Mouse (Mus musculus): Measurements from ENCODE around the gene Pik3ip1. TPM values are rescaled to one million over a fixed set of nuclear protein-coding genes. Genes with fewer than 3 reads are reported as not detected.

Gene Pik3ip1
- polyA plus RNA-seq, 1 experiment: 0.71 TPM

- H3K79me3 ChIP-seq (ENCODE audit: low read depth): no peaks in the 10 kb centered on the region
- H3K36me3 ChIP-seq (ENCODE audit: control insufficient read depth, insufficient read depth): no peaks in the 10 kb centered on the region
- H3K4me3 ChIP-seq (ENCODE audit: insufficient read depth, poor library complexity, severe bottlenecking): peak overlapping the region; percentile 22
- no peak overlapping the region for H3ac ChIP-seq (ENCODE audit: control insufficient read depth, insufficient read length, low read depth)
- no peaks in the 10 kb centered on the region for H3K27me3 ChIP-seq (ENCODE audit: control insufficient read depth, insufficient read depth, insufficient read length)
- no peaks in the 10 kb centered on the region for H3K79me2 ChIP-seq (ENCODE audit: control insufficient read depth, insufficient read depth)
- no peak for TF ChIP-seq FOSL1 (IDR thresholded peaks at IDR 0.05; ENCODE audit: insufficient read depth, low read length, poor library complexity, severe bottlenecking)
- no peak for TF ChIP-seq MYOD1 (IDR thresholded peaks at IDR 0.05; ENCODE audit: control insufficient read depth, insufficient read length, low read depth)
- no peak for TF ChIP-seq MYOG (IDR thresholded peaks at IDR 0.05; ENCODE audit: control insufficient read depth, extremely low read depth, insufficient read length)
Observed at GRCm38 (mm10) chr11:3330991-3331750, 970 bp downstream of the Pik3ip1 start.

DNA sequence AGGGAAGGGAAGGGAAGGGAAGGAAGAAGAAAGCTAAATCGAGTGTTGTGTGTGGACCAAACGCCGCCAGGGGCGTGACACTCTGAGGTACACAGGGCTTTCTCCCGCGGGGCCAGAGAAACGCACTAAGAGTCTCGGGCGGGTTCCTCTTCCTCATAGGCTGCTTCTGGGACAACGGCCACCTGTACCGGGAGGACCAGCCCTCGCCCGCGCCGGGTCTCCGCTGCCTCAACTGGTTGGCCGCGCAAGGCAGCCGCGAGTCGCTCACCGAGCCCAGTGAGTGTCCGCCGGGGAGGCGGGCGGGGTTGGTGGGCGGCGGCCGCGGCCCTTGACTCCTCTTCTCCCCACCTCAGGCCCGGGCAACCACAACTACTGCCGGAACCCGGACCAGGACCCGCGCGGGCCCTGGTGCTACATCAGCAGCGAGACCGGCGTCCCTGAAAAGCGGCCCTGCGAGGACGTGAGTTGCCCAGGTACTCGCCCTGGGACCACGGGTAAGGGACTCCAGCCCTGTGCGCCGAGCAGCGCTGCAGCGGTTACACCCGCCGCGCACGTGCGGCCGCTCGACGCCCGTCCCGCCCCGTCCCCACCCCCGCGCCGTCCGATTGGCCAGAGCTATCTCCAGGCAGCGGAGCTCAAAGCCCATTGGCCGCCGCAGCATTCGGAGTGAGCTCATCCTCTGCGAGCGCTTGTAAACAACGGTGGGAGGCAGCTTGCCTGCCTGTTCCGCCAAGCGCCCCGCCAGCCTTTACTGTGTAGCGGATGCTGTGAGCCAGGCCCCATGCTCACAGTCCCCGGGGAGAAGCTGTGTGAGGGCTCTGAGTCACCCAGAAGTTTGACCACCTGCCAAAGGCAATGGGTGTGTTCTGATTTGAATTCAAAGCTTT lies 1.8 kb downstream of the Pik3ip1 start:
- no peaks in the 10 kb centered on the region for H3K79me2 ChIP-seq (ENCODE audit: control insufficient read depth, insufficient read depth)
- no peak for TF ChIP-seq USF1 (IDR thresholded peaks at IDR 0.05; ENCODE audit: low read depth)
- TF ChIP-seq MAX (IDR thresholded peaks at IDR 0.05): peak; percentile 98
- peak; percentile 64 for TF ChIP-seq FOSL1 (IDR thresholded peaks at IDR 0.05; ENCODE audit: insufficient read depth, low read length, poor library complexity, severe bottlenecking)
- TF ChIP-seq CTCF (IDR thresholded peaks at IDR 0.05; ENCODE audit: control insufficient read depth, insufficient read depth, insufficient read length): no peak
- TF ChIP-seq CEBPB (IDR thresholded peaks at IDR 0.05; ENCODE audit: low read depth): no peak
- H3ac ChIP-seq (ENCODE audit: control insufficient read depth, insufficient read length, low read depth): peak overlapping the region; percentile 70
- no peaks in the 10 kb centered on the region for H3K36me3 ChIP-seq (ENCODE audit: control insufficient read depth, insufficient read depth)
- H3K27me3 ChIP-seq (ENCODE audit: control insufficient read depth, insufficient read depth, insufficient read length): no peaks in the 10 kb centered on the region
- no peaks in the 10 kb centered on the region for H3K79me3 ChIP-seq (ENCODE audit: low read depth)
- H3K4me3 ChIP-seq (ENCODE audit: insufficient read depth, poor library complexity, severe bottlenecking): peak overlapping the region; percentile 22

GRCm38 (mm10) chr11:3333111-3333695 lies 3.0 kb downstream of the Pik3ip1 start:
- H3K27me3 ChIP-seq (ENCODE audit: control insufficient read depth, insufficient read depth, insufficient read length): no peaks in the 10 kb centered on the region
- H3K36me3 ChIP-seq (ENCODE audit: control insufficient read depth, insufficient read depth): no peaks in the 10 kb centered on the region
- no peaks in the 10 kb centered on the region for H3K79me2 ChIP-seq (ENCODE audit: control insufficient read depth, insufficient read depth)
- TF ChIP-seq USF1 (IDR thresholded peaks at IDR 0.05; ENCODE audit: low read depth) (no peak), FOSL1 (IDR thresholded peaks at IDR 0.05; ENCODE audit: insufficient read depth, low read length, poor library complexity, severe bottlenecking) (no peak), MYOG (IDR thresholded peaks at IDR 0.05; ENCODE audit: control insufficient read depth, extremely low read depth, insufficient read length) (no peak), CEBPB (IDR thresholded peaks at IDR 0.05; ENCODE audit: low read depth) (no peak), MAX (IDR thresholded peaks at IDR 0.05) (no peak), CTCF (IDR thresholded peaks at IDR 0.05; ENCODE audit: control insufficient read depth, insufficient read depth, insufficient read length) (no peak), MYOD1 (IDR thresholded peaks at IDR 0.05; ENCODE audit: control insufficient read depth, insufficient read length, low read depth) (no peak)
- H3K79me3 ChIP-seq (ENCODE audit: low read depth): no peaks in the 10 kb centered on the region
- no peak overlapping the region for H3ac ChIP-seq (ENCODE audit: control insufficient read depth, insufficient read length, low read depth)
- H3K4me3 ChIP-seq (ENCODE audit: insufficient read depth, poor library complexity, severe bottlenecking): no peak overlapping the region

- Histone ChIP-seq H3K36me3 (ENCODE audit: control insufficient read depth, insufficient read depth) (no peaks in the 10 kb centered on the region), H3K79me3 (ENCODE audit: low read depth) (no peaks in the 10 kb centered on the region), H3K79me2 (ENCODE audit: control insufficient read depth, insufficient read depth) (no peaks in the 10 kb centered on the region), H3K27me3 (ENCODE audit: control insufficient read depth, insufficient read depth, insufficient read length) (no peaks in the 10 kb centered on the region), H3ac (ENCODE audit: control insufficient read depth, insufficient read length, low read depth) (no peak overlapping the region), H3K4me3 (ENCODE audit: insufficient read depth, poor library complexity, severe bottlenecking) (no peak overlapping the region)
- TF ChIP-seq CTCF (IDR thresholded peaks at IDR 0.05; ENCODE audit: control insufficient read depth, insufficient read depth, insufficient read length) (no peak), USF1 (IDR thresholded peaks at IDR 0.05; ENCODE audit: low read depth) (no peak), MYOG (IDR thresholded peaks at IDR 0.05; ENCODE audit: control insufficient read depth, extremely low read depth, insufficient read length) (no peak), MYOD1 (IDR thresholded peaks at IDR 0.05; ENCODE audit: control insufficient read depth, insufficient read length, low read depth) (no peak), MAX (IDR thresholded peaks at IDR 0.05) (no peak), CEBPB (IDR thresholded peaks at IDR 0.05; ENCODE audit: low read depth) (no peak), FOSL1 (IDR thresholded peaks at IDR 0.05; ENCODE audit: insufficient read depth, low read length, poor library complexity, severe bottlenecking) (no peak)
Observed at GRCm38 (mm10) chr11:3334141-3334710, 4.0 kb downstream of the Pik3ip1 start.

GRCm38 (mm10) chr11:3334711-3335316 lies 4.6 kb downstream of the Pik3ip1 start:
- H3ac ChIP-seq (ENCODE audit: control insufficient read depth, insufficient read length, low read depth): no peak overlapping the region
- no peak overlapping the region for H3K4me3 ChIP-seq (ENCODE audit: insufficient read depth, poor library complexity, severe bottlenecking)
- TF ChIP-seq CEBPB (IDR thresholded peaks at IDR 0.05; ENCODE audit: low read depth) (no peak), MYOG (IDR thresholded peaks at IDR 0.05; ENCODE audit: control insufficient read depth, extremely low read depth, insufficient read length) (no peak), MYOD1 (IDR thresholded peaks at IDR 0.05; ENCODE audit: control insufficient read depth, insufficient read length, low read depth) (no peak), USF1 (IDR thresholded peaks at IDR 0.05; ENCODE audit: low read depth) (no peak), MAX (IDR thresholded peaks at IDR 0.05) (no peak), FOSL1 (IDR thresholded peaks at IDR 0.05; ENCODE audit: insufficient read depth, low read length, poor library complexity, severe bottlenecking) (no peak), CTCF (IDR thresholded peaks at IDR 0.05; ENCODE audit: control insufficient read depth, insufficient read depth, insufficient read length) (no peak)
- H3K36me3 ChIP-seq (ENCODE audit: control insufficient read depth, insufficient read depth): no peaks in the 10 kb centered on the region
- H3K27me3 ChIP-seq (ENCODE audit: control insufficient read depth, insufficient read depth, insufficient read length): no peaks in the 10 kb centered on the region
- no peaks in the 10 kb centered on the region for H3K79me2 ChIP-seq (ENCODE audit: control insufficient read depth, insufficient read depth)
- H3K79me3 ChIP-seq (ENCODE audit: low read depth): no peaks in the 10 kb centered on the region

All from C2C12 (cell line).